Mouse (Mus musculus): ENCODE results near the gene Ap1g1.
A peak's percentile ranks its signal among the peaks of the same experiment; 100 is the strongest.

Ap1g1 gene

GRCm38 (mm10) chr8:109790938-109791337 is 12.6 kb downstream of the Ap1g1 start:
- no peak for DNase-seq

- no peak for DNase-seq
These were observed 16.8 kb downstream of the Ap1g1 start for GRCm38 (mm10) chr8:109795166-109795565.

- DNase-seq, result no peak
These were observed 20.4 kb downstream of the Ap1g1 start for GRCm38 (mm10) chr8:109798721-109799120.

GRCm38 (mm10) chr8:109799245-109799644 is 20.9 kb downstream of the Ap1g1 start:
- DNase-seq, result no peak

- no peak for DNase-seq
These were observed 22.0 kb downstream of the Ap1g1 start for GRCm38 (mm10) chr8:109800325-109800724.

GRCm38 (mm10) chr8:109803211-109803610 is 24.9 kb downstream of the Ap1g1 start:
- DNase-seq, result no peak

GRCm38 (mm10) chr8:109803801-109804200 is 25.4 kb downstream of the Ap1g1 start:
- DNase-seq, result no peak

GRCm38 (mm10) chr8:109806522-109806921 is 28.2 kb downstream of the Ap1g1 start:
- DNase-seq, result no peak

- DNase-seq, result no peak
These were observed 29.2 kb downstream of the Ap1g1 start for GRCm38 (mm10) chr8:109807401-109808119.

GRCm38 (mm10) chr8:109808120-109808447 is 29.7 kb downstream of the Ap1g1 start:
- no peak for DNase-seq

- no peak for DNase-seq
These were observed 32.1 kb downstream of the Ap1g1 start for GRCm38 (mm10) chr8:109810434-109810833.

GRCm38 (mm10) chr8:109815268-109815667 is 36.9 kb downstream of the Ap1g1 start:
- no peak for DNase-seq

GRCm38 (mm10) chr8:109817933-109818332 is 39.6 kb downstream of the Ap1g1 start:
- no peak for DNase-seq

- DNase-seq, result no peak
These were observed 45.2 kb downstream of the Ap1g1 start for GRCm38 (mm10) chr8:109823561-109823960.

GRCm38 (mm10) chr8:109839822-109840221 is 61.5 kb downstream of the Ap1g1 start:
- no peak for DNase-seq

- no peak for DNase-seq
These were observed 64.1 kb downstream of the Ap1g1 start for GRCm38 (mm10) chr8:109842468-109842867.

GRCm38 (mm10) chr8:109847866-109848265 is 69.5 kb downstream of the Ap1g1 start:
- no peak for DNase-seq

GRCm38 (mm10) chr8:109848981-109849380 is 70.6 kb downstream of the Ap1g1 start:
- DNase-seq, result no peak

GRCm38 (mm10) chr8:109853423-109853822 is 75.1 kb downstream of the Ap1g1 start:
- DNase-seq, result peak; percentile 58 to 72

- DNase-seq, result no peak
These were observed 76.2 kb downstream of the Ap1g1 start for GRCm38 (mm10) chr8:109854522-109854921.

- no peak for DNase-seq
These were observed 77.1 kb downstream of the Ap1g1 start for GRCm38 (mm10) chr8:109855451-109855850.

- DNase-seq, result no peak
These were observed 85.0 kb downstream of the Ap1g1 start for GRCm38 (mm10) chr8:109863398-109863797.

- no peak for DNase-seq
These were observed 86.4 kb downstream of the Ap1g1 start for GRCm38 (mm10) chr8:109864798-109865197.

- no peak for DNase-seq
These were observed 87.2 kb downstream of the Ap1g1 start for GRCm38 (mm10) chr8:109865536-109865935.

GRCm38 (mm10) chr8:109866690-109867089 is 88.3 kb downstream of the Ap1g1 start:
- no peak for DNase-seq
